Mouse (Mus musculus): ENCODE results near the gene Tifa. TPM values are rescaled to one million over a fixed set of nuclear protein-coding genes. Genes with fewer than 3 reads are reported as not detected.

Gene Tifa
- polyA plus RNA-seq, 1 experiment from 2014 or later = 20.2 TPM

DNA sequence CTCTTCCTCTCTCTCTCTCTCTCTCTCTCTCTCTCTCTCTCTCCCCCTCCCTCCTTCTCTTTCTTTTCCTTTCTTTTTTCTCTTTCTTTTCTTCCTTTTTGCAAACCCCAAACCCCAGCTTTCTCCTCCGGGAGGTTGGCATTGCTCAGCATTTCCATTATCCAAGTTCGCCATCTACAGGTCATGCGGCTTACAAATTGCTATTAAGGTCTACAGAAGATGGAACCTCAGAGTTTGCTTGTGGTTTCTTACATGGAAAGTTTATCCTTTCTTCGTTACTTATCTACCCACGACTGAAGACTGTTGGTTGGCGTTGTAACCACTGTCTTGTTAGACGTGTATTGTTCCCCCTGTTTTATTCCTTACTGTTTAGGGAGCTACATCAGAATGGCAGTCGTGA, 30.4 kb upstream of the Tifa start:
- ATAC-seq (no peak), DNase-seq (no peak)
- H3K9me3 ChIP-seq (ENCODE audit: low read length) = no peaks in the 10 kb centered on the region
- no peak overlapping the region for H3K4me2 ChIP-seq (ENCODE audit: low read depth, low read length)
- H3K27me3 ChIP-seq (ENCODE audit: insufficient read depth, low read length) = peaks cover 4% of the 10 kb centered on the region; the same call in 1 of the 2 replicates
- no peak overlapping the region for H3K9ac ChIP-seq (replicated peaks)
- TF ChIP-seq EP300 (IDR thresholded peaks at IDR 0.05; ENCODE audit: low read depth) (no peak), CTCF (IDR thresholded peaks at IDR 0.05; ENCODE audit: low read depth) (peak; percentile 56)
- 9% methylated on average over 8 of the region's 8 CpGs for WGBS (ENCODE audit: insufficient replicate concordance)
- H3K4me3 ChIP-seq (ENCODE audit: low read depth, low read length) = no peak overlapping the region
- no peaks in the 10 kb centered on the region for H3K36me3 ChIP-seq (replicated peaks; ENCODE audit: insufficient read depth, low read length)
- no peaks in the 10 kb centered on the region for H3K4me1 ChIP-seq (ENCODE audit: insufficient read depth)
- H3K27ac ChIP-seq (ENCODE audit: low read depth) = no peak overlapping the region

GRCm38 (mm10) chr3:127762403-127762802, 27.2 kb upstream of the Tifa start:
- no peak for TF ChIP-seq CTCF (IDR thresholded peaks at IDR 0.05; ENCODE audit: low read depth)
- TF ChIP-seq EP300 (IDR thresholded peaks at IDR 0.05; ENCODE audit: low read depth) = no peak
- WGBS (ENCODE audit: insufficient replicate concordance) = 54% methylated on average over 8 of the region's 8 CpGs
- no peak overlapping the region for H3K4me3 ChIP-seq (ENCODE audit: low read depth, low read length)
- DNase-seq = no peak
- no peak overlapping the region for H3K9ac ChIP-seq (replicated peaks)
- H3K4me1 ChIP-seq (ENCODE audit: insufficient read depth) = no peaks in the 10 kb centered on the region
- H3K27me3 ChIP-seq (ENCODE audit: insufficient read depth, low read length) = peaks cover 4% of the 10 kb centered on the region; the same call in 1 of the 2 replicates
- no peaks in the 10 kb centered on the region for H3K9me3 ChIP-seq (ENCODE audit: low read length)
- ATAC-seq = no peak
- H3K27ac ChIP-seq (ENCODE audit: low read depth) = no peak overlapping the region
- H3K36me3 ChIP-seq (replicated peaks; ENCODE audit: insufficient read depth, low read length) = no peaks in the 10 kb centered on the region
- 0 out of 2 replicates have a peak overlapping the region, but pooled peaks have one; percentile 26 for H3K4me2 ChIP-seq (ENCODE audit: low read depth, low read length)

- 17% methylated on average over 7 of the region's 7 CpGs for WGBS (ENCODE audit: insufficient replicate concordance)
- H3K9ac ChIP-seq (replicated peaks) = no peak overlapping the region
- H3K4me1 ChIP-seq (ENCODE audit: insufficient read depth) = no peaks in the 10 kb centered on the region
- H3K27ac ChIP-seq (ENCODE audit: low read depth) = no peak overlapping the region
- H3K4me3 ChIP-seq (ENCODE audit: low read depth, low read length) = no peak overlapping the region
- no peaks in the 10 kb centered on the region for H3K36me3 ChIP-seq (replicated peaks; ENCODE audit: insufficient read depth, low read length)
- peak; percentile 89 for DNase-seq
- ATAC-seq = peak; percentile 74
- H3K4me2 ChIP-seq (ENCODE audit: low read depth, low read length) = peak overlapping the region; percentile 26; the same call in 1 of the 2 replicates
- TF ChIP-seq EP300 (IDR thresholded peaks at IDR 0.05; ENCODE audit: low read depth) (no peak), CTCF (IDR thresholded peaks at IDR 0.05; ENCODE audit: low read depth) (peak; percentile 94)
- H3K9me3 ChIP-seq (ENCODE audit: low read length) = no peaks in the 10 kb centered on the region
- peaks cover 4% of the 10 kb centered on the region; the same call in 1 of the 2 replicates for H3K27me3 ChIP-seq (ENCODE audit: insufficient read depth, low read length)
Observed at GRCm38 (mm10) chr3:127763076-127763612, 26.5 kb upstream of the Tifa start.

- H3K9ac ChIP-seq (replicated peaks) = no peak overlapping the region
- DNase-seq (no peak), ATAC-seq (no peak)
- H3K27ac ChIP-seq (ENCODE audit: low read depth) = no peak overlapping the region
- H3K4me1 ChIP-seq (ENCODE audit: insufficient read depth) = no peaks in the 10 kb centered on the region
- H3K4me3 ChIP-seq (ENCODE audit: low read depth, low read length) = no peak overlapping the region
- 68% methylated on average over 5 of the region's 5 CpGs for WGBS (ENCODE audit: insufficient replicate concordance)
- H3K4me2 ChIP-seq (ENCODE audit: low read depth, low read length) = no peak overlapping the region
- no peak for TF ChIP-seq EP300 (IDR thresholded peaks at IDR 0.05; ENCODE audit: low read depth)
- peak; percentile 43 for TF ChIP-seq CTCF (IDR thresholded peaks at IDR 0.05; ENCODE audit: low read depth)
- H3K36me3 ChIP-seq (replicated peaks; ENCODE audit: insufficient read depth, low read length) = no peaks in the 10 kb centered on the region
- H3K9me3 ChIP-seq (ENCODE audit: low read length) = no peaks in the 10 kb centered on the region
- no peaks in the 10 kb centered on the region; the same call in 1 of the 2 replicates for H3K27me3 ChIP-seq (ENCODE audit: insufficient read depth, low read length)
Observed at GRCm38 (mm10) chr3:127764541-127764940, 25.1 kb upstream of the Tifa start.

DNA sequence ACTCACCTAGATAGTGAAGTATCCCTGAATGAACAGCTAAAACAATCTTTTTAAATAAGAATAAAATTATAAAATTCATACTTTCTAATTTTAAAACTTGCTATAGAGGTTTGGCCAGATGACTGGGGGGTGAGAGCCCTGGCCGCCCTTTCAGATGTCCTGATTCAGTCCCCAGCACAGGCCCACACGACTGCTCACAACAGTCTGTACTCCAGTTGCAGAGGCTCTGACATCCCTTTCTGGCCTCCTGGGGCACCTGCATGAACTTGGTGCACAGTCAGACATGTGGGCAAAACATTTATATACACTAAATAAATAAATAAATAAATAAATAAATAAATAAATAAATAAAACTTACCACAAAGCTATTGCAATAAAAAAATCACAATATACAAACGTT, 23.6 kb upstream of the Tifa start:
- Histone ChIP-seq H3K4me1 (ENCODE audit: insufficient read depth) (no peaks in the 10 kb centered on the region), H3K9me3 (ENCODE audit: low read length) (no peaks in the 10 kb centered on the region), H3K4me2 (ENCODE audit: low read depth, low read length) (no peak overlapping the region), H3K27me3 (ENCODE audit: insufficient read depth, low read length) (no peaks in the 10 kb centered on the region), H3K27ac (ENCODE audit: low read depth) (no peak overlapping the region), H3K36me3 (replicated peaks; ENCODE audit: insufficient read depth, low read length) (no peaks in the 10 kb centered on the region), H3K9ac (replicated peaks) (no peak overlapping the region), H3K4me3 (ENCODE audit: low read depth, low read length) (no peak overlapping the region)
- TF ChIP-seq CTCF (IDR thresholded peaks at IDR 0.05; ENCODE audit: low read depth) (no peak), EP300 (IDR thresholded peaks at IDR 0.05; ENCODE audit: low read depth) (no peak)
- WGBS (ENCODE audit: insufficient replicate concordance) = 61% methylated on average over 3 of the region's 3 CpGs
- DNase-seq = no peak
- no peak for ATAC-seq

DNA sequence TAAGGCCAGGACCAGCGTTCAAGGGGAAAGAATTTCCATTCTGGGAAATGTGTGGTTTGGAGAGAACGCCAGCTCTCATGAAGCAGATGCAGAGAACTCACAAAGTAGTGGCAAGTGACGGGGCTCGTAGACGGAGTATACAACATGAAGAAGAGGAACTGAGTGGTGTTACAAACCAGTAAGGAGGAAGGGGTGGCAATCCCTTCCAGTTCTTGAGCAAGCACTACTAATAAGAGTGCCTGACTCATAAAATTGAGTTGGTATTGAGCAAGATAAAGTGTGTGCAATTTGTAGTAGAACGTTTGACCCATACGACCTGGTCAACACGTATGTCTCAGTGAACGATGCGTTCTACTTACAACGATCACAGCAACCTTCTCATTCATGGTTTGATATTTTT, 20.5 kb upstream of the Tifa start:
- Histone ChIP-seq H3K27me3 (ENCODE audit: insufficient read depth, low read length) (no peaks in the 10 kb centered on the region), H3K36me3 (replicated peaks; ENCODE audit: insufficient read depth, low read length) (no peaks in the 10 kb centered on the region), H3K9me3 (ENCODE audit: low read length) (no peaks in the 10 kb centered on the region), H3K4me1 (ENCODE audit: insufficient read depth) (no peaks in the 10 kb centered on the region), H3K4me2 (ENCODE audit: low read depth, low read length) (0 out of 2 replicates have a peak overlapping the region, but pooled peaks have one; percentile 18), H3K27ac (ENCODE audit: low read depth) (peak overlapping the region; percentile 62; the same call in 1 of the 2 replicates), H3K9ac (replicated peaks) (no peak overlapping the region), H3K4me3 (ENCODE audit: low read depth, low read length) (no peak overlapping the region)
- 57% methylated on average over 11 of the region's 11 CpGs for WGBS (ENCODE audit: insufficient replicate concordance)
- DNase-seq = no peak
- ATAC-seq = peak; percentile 77
- TF ChIP-seq EP300 (IDR thresholded peaks at IDR 0.05; ENCODE audit: low read depth) (0 out of 2 replicates have a peak, but pooled peaks have one; percentile 13), CTCF (IDR thresholded peaks at IDR 0.05; ENCODE audit: low read depth) (no peak)

Data from liver, postnatal 0 days (tissue).